Mouse (Mus musculus) lung, adult 10 weeks (tissue): ENCODE data around the gene Fbxo41. TPM values are rescaled to one million over a fixed set of nuclear protein-coding genes. Genes with fewer than 3 reads are reported as not detected.

ENCODE experiments used
- polyA plus RNA-seq: library from polyadenylated mRNA; stranded (reverse); fragments of 350-450 nt; fragmentation: Illumina TruSeq; extraction: RNeasy Lipid Tissue Mini Kit (QIAGEN cat#74804); gene quantifications from one replicate; pipeline ENCODE4 v1.2.3, GENCODE M21; 2014; ENCODE audit warnings: low read depth, low replicate concordance; ENCODE audit not compliant: insufficient read depth

The Fbxo41 gene
- polyA plus RNA-seq: not detected

DNA sequence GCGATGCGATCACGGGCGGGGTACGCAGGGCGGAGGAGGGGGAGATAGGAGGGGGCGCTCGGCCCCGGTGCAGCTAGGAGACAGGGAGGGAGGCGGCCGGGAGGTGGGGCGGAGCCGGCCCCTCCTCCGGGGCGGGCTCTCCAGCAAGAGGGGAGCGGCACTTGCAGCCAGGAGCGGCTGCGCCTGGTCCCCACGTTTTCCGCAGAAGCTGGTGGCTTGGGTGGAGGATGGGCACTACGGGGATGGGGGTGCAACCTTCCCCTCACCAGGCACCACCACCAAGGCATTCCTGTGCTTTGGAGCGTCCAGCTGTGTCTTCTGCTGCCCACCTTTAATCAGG lies at the start of gene Fbxo41:
Gene Fbxo41, minus strand, starts transcription at position 84 of the 340 bp plus-strand sequence.

DNA sequence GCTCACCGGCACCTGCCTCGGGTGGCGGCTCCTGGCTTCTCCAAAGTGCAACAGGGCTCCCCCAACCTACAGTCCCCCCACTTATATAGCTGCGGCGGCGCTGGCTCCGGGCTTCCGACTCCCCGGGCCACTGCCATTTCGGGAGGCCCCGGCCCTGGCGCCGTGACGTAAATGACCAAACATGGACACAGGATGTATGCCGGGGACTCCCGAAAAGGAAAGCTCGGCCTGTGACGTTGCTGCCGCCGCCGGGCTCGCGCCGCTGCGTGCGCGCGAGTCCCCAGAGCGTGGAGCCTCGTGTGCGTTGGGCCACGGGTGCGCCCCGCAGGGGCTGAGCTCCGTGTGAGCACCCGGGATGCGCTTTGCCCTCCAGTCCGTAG lies 10.7 kb upstream of the Fbxo41 start, which contains the start of gene Egr4:
Gene Egr4, minus strand, starts transcription at position 59 of the 380 bp plus-strand sequence.

DNA sequence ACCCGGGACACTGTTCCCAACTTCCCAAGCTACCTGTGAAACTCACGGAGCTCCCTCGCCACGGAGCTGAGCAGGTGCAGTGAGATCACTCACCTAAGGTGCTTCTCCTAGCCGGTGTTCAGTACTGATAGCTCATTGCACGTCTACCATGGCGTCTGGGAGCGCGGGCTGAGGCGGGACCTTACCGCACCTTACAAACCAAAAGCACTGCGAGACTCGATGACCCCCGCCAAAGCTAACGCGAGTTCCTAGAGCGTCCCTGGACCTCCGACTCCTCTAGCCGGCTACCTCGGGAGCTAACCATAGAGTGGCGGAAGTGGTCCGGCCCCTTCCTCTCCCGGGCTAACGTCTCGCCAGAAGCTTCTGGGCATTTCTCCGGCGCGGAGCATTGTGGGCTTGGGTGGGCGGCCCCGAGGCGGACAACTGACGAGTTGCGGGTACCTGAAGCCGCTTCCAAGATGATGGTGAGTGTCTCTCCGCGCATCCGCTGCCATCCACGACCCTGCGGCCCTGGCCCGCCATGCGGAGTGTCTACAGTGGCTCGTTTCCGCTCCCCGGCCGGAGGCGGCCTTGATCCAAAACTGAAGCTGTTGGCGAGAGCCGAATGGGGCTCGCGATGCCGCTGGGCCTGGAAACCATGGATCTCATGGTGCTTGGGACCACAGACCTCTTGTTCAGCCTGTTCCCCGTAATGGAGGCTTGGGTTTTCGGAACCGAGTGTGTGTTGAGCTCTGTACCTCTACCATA lies 51.0 kb downstream of the Fbxo41 start, which contains the start of gene Pradc1:
Gene Pradc1, minus strand, starts transcription at position 307 of the 747 bp plus-strand sequence.

DNA sequence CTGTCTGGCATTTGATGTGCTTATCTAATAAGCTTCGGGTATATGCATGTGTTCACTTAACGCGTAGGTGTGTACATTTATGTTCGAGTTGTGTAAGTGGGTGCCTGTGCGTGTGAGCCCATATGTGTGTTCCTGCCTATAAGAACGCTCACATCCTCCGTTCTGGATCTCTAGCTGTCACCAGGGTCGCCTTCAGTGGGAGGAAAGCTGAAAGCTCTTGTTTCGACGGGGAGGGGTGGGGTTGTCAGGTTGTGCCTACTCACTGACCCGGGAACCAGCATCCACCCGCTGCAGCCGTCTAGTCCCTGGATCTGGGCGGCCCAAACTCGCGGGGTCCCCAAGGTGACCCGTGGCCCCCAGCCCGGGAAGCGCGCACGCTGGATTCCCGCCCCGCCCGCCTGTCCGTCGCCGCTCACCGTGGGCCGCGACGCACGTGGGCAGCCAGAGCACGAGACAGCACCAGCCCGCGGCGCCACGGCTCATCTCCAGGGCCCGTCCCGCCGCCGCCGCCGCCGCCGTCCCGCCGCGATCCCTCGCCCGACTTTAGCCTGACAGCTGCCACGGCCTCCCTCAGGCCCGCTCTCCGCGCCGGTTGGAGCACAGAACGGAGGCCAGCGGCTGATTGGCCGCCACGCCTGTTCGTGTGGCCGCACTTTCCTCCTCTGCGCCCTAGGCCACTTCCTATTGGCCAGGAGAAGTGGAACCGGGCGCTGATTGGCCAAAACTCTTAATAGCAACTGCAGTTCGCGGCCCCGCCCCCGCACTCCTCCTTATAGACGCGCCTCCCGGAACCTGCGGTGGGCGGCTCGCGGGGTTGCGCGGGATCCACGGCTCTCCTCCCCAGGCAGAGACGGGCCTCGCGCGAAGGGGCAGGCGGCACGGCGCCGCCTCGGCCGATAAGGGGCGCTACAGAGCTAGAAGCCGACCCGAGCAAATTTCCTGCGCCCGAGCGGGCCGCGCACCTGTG lies 51.8 kb downstream of the Fbxo41 start, which contains the start of gene Cct7:
Gene Cct7, plus strand, starts transcription at position 818 of the 967 bp plus-strand sequence.

DNA sequence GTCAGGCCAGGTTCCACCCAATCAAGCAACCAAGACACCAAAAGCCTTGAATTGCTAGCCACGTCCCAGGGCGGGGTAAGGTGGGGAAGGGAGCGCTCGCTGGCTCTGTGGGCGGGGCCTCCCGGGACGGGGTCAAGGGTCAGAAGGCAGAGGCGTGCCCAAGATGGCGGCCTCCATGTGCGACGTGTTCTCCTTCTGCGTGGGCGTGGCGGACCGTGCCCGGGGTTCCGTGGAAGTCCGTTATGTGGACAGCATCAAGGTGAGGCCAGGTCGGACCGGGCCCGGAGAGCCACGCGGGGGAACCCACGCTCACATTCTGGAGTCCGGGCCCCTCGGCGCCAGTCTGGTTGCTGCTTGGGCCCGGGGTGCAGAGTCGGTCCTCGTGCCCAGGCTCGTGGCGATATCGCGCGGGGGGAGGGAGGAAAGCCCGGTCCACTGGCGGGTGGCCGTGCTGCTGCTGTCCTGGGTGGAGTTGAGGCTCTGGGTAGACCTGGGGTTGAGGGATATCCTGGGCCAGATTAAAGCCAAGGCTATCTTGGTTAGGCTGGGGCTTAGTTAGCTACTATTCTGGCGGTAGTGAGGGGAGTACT lies 70.9 kb downstream of the Fbxo41 start, which contains the start of gene Smyd5:
Gene Smyd5, plus strand, starts transcription at position 148 of the 590 bp plus-strand sequence.

DNA sequence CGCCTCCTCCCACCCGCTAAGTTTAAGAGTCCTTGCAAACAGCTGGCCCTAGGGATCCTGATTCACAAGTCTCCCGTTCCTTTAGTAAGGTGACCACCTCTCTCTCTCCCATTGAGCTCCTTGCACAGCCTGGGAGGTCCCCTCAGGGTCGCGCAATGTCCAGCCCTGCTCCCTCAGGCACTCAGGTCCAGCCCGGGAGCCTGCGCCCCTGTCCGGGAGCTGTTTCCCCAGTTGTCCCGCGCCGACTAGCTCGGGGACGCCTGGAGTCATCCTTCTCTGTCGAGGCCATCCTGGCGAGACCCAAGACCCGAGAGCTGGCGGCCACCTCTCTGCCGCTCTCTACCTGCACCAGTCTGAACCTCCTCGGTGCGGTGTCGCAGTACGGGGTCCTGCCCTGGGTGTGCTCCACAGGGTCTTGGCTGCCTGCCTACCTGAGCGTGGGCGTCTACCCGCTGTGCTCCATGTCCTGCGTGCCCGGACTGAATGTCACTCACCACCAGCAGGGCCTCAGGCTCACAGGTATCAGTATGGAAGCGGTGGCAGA lies 78.9 kb downstream of the Fbxo41 start, which contains the start of gene Noto:
Gene Noto, plus strand, starts transcription at position 51 of the 544 bp plus-strand sequence.

Other genes starting within 250 kb of the Fbxo41 start
- 3.7 TPM for gene Sfxn5, start 169.6 kb downstream of the Fbxo41 start, polyA plus RNA-seq
- 8.5 TPM for gene Rab11fip5, start 128.4 kb downstream of the Fbxo41 start, polyA plus RNA-seq
- not detected for gene Noto, start 79.1 kb downstream of the Fbxo41 start, polyA plus RNA-seq
- gene Smyd5, start 71.0 kb downstream of the Fbxo41 start, polyA plus RNA-seq: 9.1 TPM
- 135 TPM for gene Cct7, start 51.5 kb downstream of the Fbxo41 start, polyA plus RNA-seq
- 23.8 TPM for gene Pradc1, start 51.0 kb downstream of the Fbxo41 start, polyA plus RNA-seq
- gene Egr4, start 10.6 kb upstream of the Fbxo41 start, polyA plus RNA-seq: not detected
- gene Alms1, start 84.5 kb upstream of the Fbxo41 start, polyA plus RNA-seq: 0.84 TPM
- 1.3 TPM for gene Nat8f7, start 210.2 kb upstream of the Fbxo41 start, polyA plus RNA-seq